Mouse (Mus musculus) gastrocnemius, postnatal 4 days (tissue): ENCODE results near the gene Ppt2. TPM values are rescaled to one million over a fixed set of nuclear protein-coding genes. Genes with fewer than 3 reads are reported as not detected.

Experiments
- DNase-seq, 2 experiments: peaks; one replicate each; pipeline ENCODE4 v3.0.0; 2021 to 2022; ENCODE audit warnings: low spot score in 2 of 2, mixed read lengths in 2 of 2
- total RNA-seq, 2 experiments: library from RNA; stranded (reverse); gene quantifications; 2 replicates each; pipeline ENCODE4 v1.2.3; 2021

The Ppt2 gene
- total RNA-seq, 2 experiments from 2014 or later = 35.9 to 44.8 TPM

- no peak for DNase-seq
Measured at GRCm38 (mm10) chr17:34613054-34613645, 15.2 kb downstream of the Ppt2 start.

GRCm38 (mm10) chr17:34611050-34611449 lies 17.3 kb downstream of the Ppt2 start:
- no peak for DNase-seq

- DNase-seq = no peak
Measured at GRCm38 (mm10) chr17:34607997-34608396, 20.3 kb downstream of the Ppt2 start.

GRCm38 (mm10) chr17:34606186-34607039 lies 21.9 kb downstream of the Ppt2 start:
- DNase-seq = no peak

GRCm38 (mm10) chr17:34605609-34606008 lies 22.7 kb downstream of the Ppt2 start:
- peak; percentile 95 to 97 for DNase-seq

GRCm38 (mm10) chr17:34604511-34605237 lies 23.6 kb downstream of the Ppt2 start:
- no peak for DNase-seq

- peak; percentile 97 to 99 for DNase-seq
Measured at GRCm38 (mm10) chr17:34604061-34604508, 24.2 kb downstream of the Ppt2 start, which contains the start of gene Agpat1. Gene Agpat1, plus strand, starts transcription at chr17:34604262.

GRCm38 (mm10) chr17:34603375-34604060 lies 24.8 kb downstream of the Ppt2 start, which contains the start of gene Rnf5:
Gene Rnf5, minus strand, starts transcription at chr17:34603690.
- peak; percentile 91 to 99 for DNase-seq

- no peak for DNase-seq
Measured at GRCm38 (mm10) chr17:34601796-34602195, 26.5 kb downstream of the Ppt2 start.

- no peak for DNase-seq
Measured at GRCm38 (mm10) chr17:34599891-34600290, 28.4 kb downstream of the Ppt2 start.

GRCm38 (mm10) chr17:34597566-34598095 lies 30.7 kb downstream of the Ppt2 start, which contains the start of gene Ager:
Gene Ager, plus strand, starts transcription at chr17:34597862.
- no peak for DNase-seq

GRCm38 (mm10) chr17:34596098-34596497 lies 32.2 kb downstream of the Ppt2 start:
- no peak for DNase-seq

- DNase-seq = peak in 1 of 2 experiments; percentile 55
Measured at GRCm38 (mm10) chr17:34593752-34594525, 34.4 kb downstream of the Ppt2 start.

GRCm38 (mm10) chr17:34592581-34593549 lies 35.4 kb downstream of the Ppt2 start:
- peak in 1 of 2 experiments; percentile 44 for DNase-seq

- peak; percentile 89 to 94 for DNase-seq
Measured at GRCm38 (mm10) chr17:34591994-34592375, 36.3 kb downstream of the Ppt2 start.

GRCm38 (mm10) chr17:34591029-34591993 lies 37.0 kb downstream of the Ppt2 start, which contains the start of gene Pbx2:
Gene Pbx2, plus strand, starts transcription at chr17:34591266.
- peak in 1 of 2 experiments; percentile 35 for DNase-seq
